Mouse (Mus musculus) thymus, adult 2 months (tissue): ENCODE data around the gene Slc23a2. TPM values are rescaled to one million over a fixed set of nuclear protein-coding genes. Genes with fewer than 3 reads are reported as not detected.

Experiments used
- DNase-seq: peaks from one replicate; pipeline ENCODE4 v3.0.0; 2021
- H3K27ac ChIP-seq: fragments of 200-500 bp; 2 replicates; pipeline ENCODE4 v1.5.1; 2012; ENCODE audit warnings: low read length, control low read depth; ENCODE audit not compliant: control insufficient read depth, insufficient read depth
- H3K27me3 ChIP-seq: fragments of 200-500 bp; 2 replicates; pipeline ENCODE4 v1.6.1; 2012; ENCODE audit warnings: mild to moderate bottlenecking, low read length, moderate library complexity, mixed read lengths; ENCODE audit not compliant: control insufficient read depth, insufficient read depth
- H3K36me3 ChIP-seq: fragments of 200-500 bp; 2 replicates; pipeline ENCODE4 v1.6.1; 2012; ENCODE audit warnings: mild to moderate bottlenecking, low read length, moderate library complexity; ENCODE audit not compliant: control insufficient read depth, insufficient read depth
- H3K4me1 ChIP-seq: fragments of 200-500 bp; replicated peaks from 2 replicates; pipeline ENCODE4 v1.6.1; 2012; ENCODE audit warnings: low read length; ENCODE audit not compliant: control insufficient read depth, insufficient read depth
- H3K4me3 ChIP-seq: fragments of 200-500 bp; 2 replicates; pipeline ENCODE4 v1.5.1; 2012; ENCODE audit warnings: mild to moderate bottlenecking, low read length, control low read depth, moderate library complexity; ENCODE audit not compliant: control insufficient read depth, insufficient read depth
- CTCF ChIP-seq: fragments of 200-500 bp; IDR thresholded peaks from 2 replicates; pipeline ENCODE4 v1.5.1; 2012; ENCODE audit warnings: mild to moderate bottlenecking, control low read depth, low read length, moderate library complexity, borderline replicate concordance; ENCODE audit not compliant: control insufficient read depth, poor library complexity, insufficient read depth; ENCODE audit errors: extremely low read depth
- POLR2A ChIP-seq: fragments of 200-500 bp; IDR thresholded peaks from 2 replicates; pipeline ENCODE4 v1.6.1; 2012; ENCODE audit warnings: mild to moderate bottlenecking, low read length, control low read depth, moderate library complexity; ENCODE audit not compliant: control insufficient read depth, poor library complexity, insufficient read depth; ENCODE audit errors: extremely low read depth
- WGBS: fragments of 180-500 bp; shearing (Covaris S2); methylation state at CpG from one replicate; pipeline ENCODE4 v1.1.7; 2018; 5-methylcytosine and 5-hydroxymethylcytosine counted together
- polyA plus RNA-seq: library from polyadenylated mRNA; depleted of rRNA; stranded (reverse); fragments of >200 nt; gene quantifications from 2 replicates; pipeline ENCODE4 v1.2.3, GENCODE M21; 2012

The Slc23a2 gene
- polyA plus RNA-seq, 1 experiment: 51.7 TPM

- no peak overlapping the region for H3K27ac ChIP-seq
- no peaks in the 10 kb centered on the region for H3K4me1 ChIP-seq
- DNase-seq: no peak
- no peaks in the 10 kb centered on the region for H3K27me3 ChIP-seq
- no peak overlapping the region for H3K4me3 ChIP-seq
- peaks cover 15% of the 10 kb centered on the region for H3K36me3 ChIP-seq
- WGBS: 91% methylated on average over 5 of the region's 5 CpGs
- no peak for TF ChIP-seq CTCF
- no peak for TF ChIP-seq POLR2A
These were observed 60.5 kb downstream of the Slc23a2 start for GRCm38 (mm10) chr2:132084396-132084795.

- Histone ChIP-seq H3K36me3 (peaks cover 32% of the 10 kb centered on the region), H3K4me1 (no peaks in the 10 kb centered on the region), H3K27me3 (no peaks in the 10 kb centered on the region), H3K4me3 (no peak overlapping the region), H3K27ac (no peak overlapping the region)
- 95% methylated on average over 5 of the region's 5 CpGs for WGBS
- TF ChIP-seq POLR2A (no peak), CTCF (no peak)
- no peak for DNase-seq
These were observed 65.8 kb downstream of the Slc23a2 start for GRCm38 (mm10) chr2:132079139-132079538.

GRCm38 (mm10) chr2:132073052-132073451, 71.9 kb downstream of the Slc23a2 start:
- 94% methylated on average over 3 of the region's 3 CpGs for WGBS

GRCm38 (mm10) chr2:132069985-132070735, 74.7 kb downstream of the Slc23a2 start:
- TF ChIP-seq POLR2A (no peak), CTCF (no peak)
- Histone ChIP-seq H3K4me1 (no peaks in the 10 kb centered on the region), H3K27me3 (no peaks in the 10 kb centered on the region), H3K27ac (no peak overlapping the region), H3K4me3 (no peak overlapping the region), H3K36me3 (peaks cover 53% of the 10 kb centered on the region)
- DNase-seq: no peak
- WGBS: 94% methylated on average over 10 of the region's 10 CpGs

More at GRCm38 (mm10) chr2:132073052-132073451, 71.9 kb downstream of the Slc23a2 start:
- no peak overlapping the region for H3K27ac ChIP-seq
- no peak for DNase-seq
- no peak overlapping the region for H3K4me3 ChIP-seq
- H3K4me1 ChIP-seq: no peaks in the 10 kb centered on the region
- peaks cover 57% of the 10 kb centered on the region for H3K36me3 ChIP-seq
- no peaks in the 10 kb centered on the region for H3K27me3 ChIP-seq
- TF ChIP-seq CTCF (no peak), POLR2A (no peak)

- no peak for DNase-seq
- Histone ChIP-seq H3K4me3 (no peak overlapping the region), H3K36me3 (peaks cover 20% of the 10 kb centered on the region), H3K4me1 (no peaks in the 10 kb centered on the region), H3K27me3 (no peaks in the 10 kb centered on the region), H3K27ac (no peak overlapping the region)
- TF ChIP-seq POLR2A (no peak), CTCF (no peak)
- WGBS: 92% methylated on average over 11 of the region's 11 CpGs
These were observed 80.6 kb downstream of the Slc23a2 start for GRCm38 (mm10) chr2:132064185-132064831.

- no peak overlapping the region for H3K27ac ChIP-seq
- no peak overlapping the region for H3K4me3 ChIP-seq
- peaks cover 17% of the 10 kb centered on the region for H3K36me3 ChIP-seq
- H3K4me1 ChIP-seq: no peaks in the 10 kb centered on the region
- WGBS: 93% methylated on average over 3 of the region's 3 CpGs
- no peak for DNase-seq
- TF ChIP-seq POLR2A: no peak
- H3K27me3 ChIP-seq: no peaks in the 10 kb centered on the region
These were observed 81.1 kb downstream of the Slc23a2 start for GRCm38 (mm10) chr2:132063776-132064175.
